Mouse (Mus musculus) erythroblast, adult 5-6 weeks (primary cell): Measurements from ENCODE around the gene Dclk2. TPM values are rescaled to one million over a fixed set of nuclear protein-coding genes. Genes with fewer than 3 reads are reported as not detected.

Source experiments
- ATAC-seq: replicated peaks from 2 replicates; pipeline ENCODE4 v1.8.0; 2016; ENCODE audit warnings: moderate number of reproducible peaks, mild to moderate bottlenecking, moderate TSS enrichment, inconsistent platforms; ENCODE audit not compliant: poor library complexity, low FRiP score, severe bottlenecking
- total RNA-seq, 2 experiments: library from RNA; stranded (forward) in 1 of 2; stranded (reverse) in 1 of 2; fragments of 150-400 nt in 1 of 2; fragments of 200-764, 138-1000 nt in 1 of 2; gene quantifications; 2 replicates each; pipeline versions ENCODE4 v1.2.3 to v1.2.4; 2015 to 2017; ENCODE audit warnings: low replicate concordance in 2 of 2

Dclk2 gene
- total RNA-seq (2015; ENCODE audit: low replicate concordance) (29.4 and 35.9 TPM in 2 replicates), total RNA-seq (2017; ENCODE audit: low replicate concordance) (60.2 and 63.1 TPM in 2 replicates)

DNA sequence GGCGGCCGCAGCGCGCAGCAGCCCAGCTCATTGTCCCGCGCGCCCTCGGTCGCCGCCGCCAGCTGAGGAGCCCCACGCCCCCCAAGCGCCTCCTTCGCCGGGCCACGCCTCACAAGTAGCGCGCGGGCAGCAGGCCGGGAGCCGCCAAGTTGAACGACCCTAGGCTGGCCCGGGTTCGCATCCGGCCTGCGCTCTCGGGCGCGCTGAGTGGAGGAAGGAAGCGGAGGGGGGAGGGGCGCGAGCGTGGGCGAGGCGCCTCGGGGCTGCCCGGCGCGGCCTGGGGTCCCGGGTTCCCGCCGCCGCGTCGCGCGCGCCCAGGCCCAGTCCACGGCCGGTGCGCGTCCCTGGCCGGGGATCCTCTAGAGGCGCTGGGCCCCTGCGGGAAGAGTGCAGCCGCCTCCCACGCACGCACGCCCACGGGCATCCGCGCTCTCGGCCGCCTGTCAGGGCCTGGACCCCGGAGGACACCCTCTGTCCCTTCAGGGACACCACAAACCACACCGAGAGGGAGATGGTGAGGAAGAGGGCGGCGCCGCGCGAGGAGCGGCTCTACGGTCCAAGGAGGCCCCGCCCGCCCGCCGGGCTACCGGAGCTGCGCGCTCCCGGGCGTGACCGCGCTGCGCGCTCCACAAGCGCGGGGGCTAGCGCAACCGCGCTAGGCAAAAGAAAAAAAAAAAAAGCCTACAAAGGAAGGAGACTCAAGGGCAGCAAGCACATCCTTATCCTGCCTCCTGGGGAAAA is at the start of gene Dclk2:
Gene Dclk2 (minus strand): TSS at position 510 of the 741 bp plus-strand sequence.
- no peak for ATAC-seq

DNA sequence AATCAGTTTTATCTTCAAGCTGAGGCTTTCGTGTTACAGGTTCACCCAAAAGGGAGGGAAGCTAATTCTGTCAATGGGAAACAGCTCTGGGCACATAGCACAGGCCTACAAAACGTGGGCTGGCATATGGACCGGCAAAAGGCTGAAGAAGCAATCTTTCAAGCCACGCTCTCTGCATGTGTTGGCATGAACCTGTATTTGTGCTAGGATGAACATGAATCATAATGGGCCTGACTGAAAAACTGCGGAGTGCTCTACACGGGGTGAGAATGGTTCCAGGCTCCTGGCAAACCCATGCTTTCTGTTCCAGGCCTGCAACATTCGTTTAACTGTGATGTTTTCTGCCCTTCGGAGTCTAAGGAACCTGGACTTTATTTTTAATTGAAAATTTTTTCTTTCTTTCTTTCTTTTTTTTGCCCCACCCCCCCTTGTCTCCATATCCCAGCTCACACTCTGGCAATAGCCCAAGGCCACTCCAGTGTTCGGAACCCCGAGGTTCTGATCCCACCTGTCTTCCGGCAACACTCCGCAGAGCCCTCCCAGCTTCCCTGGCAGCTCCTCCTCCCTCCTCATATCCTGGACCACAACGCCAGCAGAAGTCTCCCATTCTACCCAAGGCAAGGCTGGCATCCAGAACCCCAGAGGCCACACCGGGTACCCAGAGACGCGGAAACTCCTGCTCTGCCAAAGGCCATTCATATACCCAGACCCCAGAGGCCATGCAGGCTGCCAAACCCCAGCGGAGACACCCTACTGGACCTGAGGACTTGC is 42.2 kb upstream of the Dclk2 start:
- no peak for ATAC-seq

GRCm38 (mm10) chr3:86961395-86961669 is 40.7 kb upstream of the Dclk2 start:
- no peak for ATAC-seq

- ATAC-seq = no peak
Measured at GRCm38 (mm10) chr3:86960656-86961394, 40.2 kb upstream of the Dclk2 start.

GRCm38 (mm10) chr3:86959088-86959487 is 38.4 kb upstream of the Dclk2 start:
- no peak for ATAC-seq

- no peak for ATAC-seq
Measured at GRCm38 (mm10) chr3:86955376-86955775, 34.7 kb upstream of the Dclk2 start.

DNA sequence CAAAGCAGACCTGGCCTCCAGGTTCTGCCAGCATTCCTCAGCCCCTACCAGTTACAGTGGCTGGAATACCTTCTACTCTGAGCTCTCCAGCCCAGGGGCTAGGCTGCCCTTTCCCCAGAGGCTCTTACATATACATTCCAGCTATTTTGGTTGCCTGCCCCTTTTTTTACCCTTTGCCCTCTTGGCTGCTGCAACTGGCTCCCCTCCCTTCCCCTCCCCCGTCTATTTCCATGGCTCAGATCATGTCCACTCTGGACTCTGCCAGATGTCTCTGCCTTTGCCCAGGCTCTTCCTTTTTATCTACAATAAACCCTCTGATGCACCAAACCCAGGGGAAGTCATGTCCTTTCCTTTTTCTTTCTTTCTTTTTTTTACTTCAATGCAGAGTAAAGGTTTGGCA is 33.9 kb upstream of the Dclk2 start:
- no peak for ATAC-seq

- ATAC-seq = no peak
Measured at GRCm38 (mm10) chr3:86953819-86954218, 33.2 kb upstream of the Dclk2 start.

- no peak for ATAC-seq
Measured at GRCm38 (mm10) chr3:86950652-86951051, 30.0 kb upstream of the Dclk2 start.

- no peak for ATAC-seq
Measured at GRCm38 (mm10) chr3:86936254-86936836, 15.7 kb upstream of the Dclk2 start.

- no peak for ATAC-seq
Measured at GRCm38 (mm10) chr3:86933446-86933845, 12.8 kb upstream of the Dclk2 start.

DNA sequence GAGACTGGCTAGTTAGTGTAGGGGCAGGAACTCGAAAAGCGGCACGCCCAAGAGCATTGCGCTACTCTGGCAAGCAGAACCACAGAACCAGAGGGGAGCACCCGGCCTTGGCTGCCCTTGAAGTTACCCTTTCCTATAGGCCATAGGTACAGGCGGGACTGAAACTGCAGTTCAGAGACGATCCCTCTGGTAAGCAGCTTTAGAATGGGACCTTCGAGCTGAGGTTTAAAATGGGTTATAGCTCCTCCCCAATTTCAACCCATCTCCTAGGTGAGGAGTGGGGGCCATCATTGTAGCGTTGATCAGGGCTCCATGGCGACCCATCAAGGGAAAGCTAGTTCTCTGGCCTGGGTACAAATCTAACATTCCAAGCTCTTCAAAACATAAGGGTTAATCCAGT is 3.0 kb upstream of the Dclk2 start:
- no peak for ATAC-seq

DNA sequence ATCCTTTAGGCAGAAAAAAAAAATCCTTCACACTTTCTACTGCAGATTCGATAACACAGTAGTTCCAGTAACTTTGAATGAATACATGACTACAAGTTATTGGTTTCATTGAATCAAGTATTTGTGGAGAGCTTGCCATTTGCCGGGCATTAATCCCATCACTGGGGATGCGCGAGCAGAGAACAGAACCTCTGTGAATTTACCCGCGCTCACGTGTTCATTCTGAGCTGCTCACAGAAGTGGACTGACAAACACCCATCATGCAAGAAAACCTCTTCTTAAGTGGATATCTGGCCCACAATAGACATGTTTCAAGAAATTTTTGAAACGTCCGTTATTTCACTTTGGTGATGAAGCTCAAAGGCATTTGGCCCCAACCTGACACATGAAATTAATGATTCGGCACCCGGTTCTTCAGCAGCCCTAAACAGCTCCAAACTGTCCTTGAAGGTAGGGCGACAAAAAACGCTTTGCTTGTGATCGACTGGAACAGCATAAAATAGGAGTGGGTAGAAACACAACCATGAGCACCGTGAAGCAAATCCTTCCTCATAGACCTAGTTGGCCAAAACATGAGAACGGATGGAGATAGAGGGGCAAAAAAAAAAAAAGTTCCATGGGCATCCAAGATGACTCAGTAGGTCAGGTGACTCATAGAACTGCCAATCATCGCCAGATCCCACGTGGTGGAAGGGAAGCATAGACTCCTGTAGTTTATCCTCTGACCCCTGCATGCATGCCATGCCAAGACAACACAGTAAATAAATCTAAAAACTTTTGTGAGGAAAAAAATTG is 726 bp upstream of the Dclk2 start:
- no peak for ATAC-seq

GRCm38 (mm10) chr3:86919641-86920342 is 860 bp downstream of the Dclk2 start:
- ATAC-seq = no peak

- ATAC-seq = no peak
Measured at GRCm38 (mm10) chr3:86917048-86917447, 3.6 kb downstream of the Dclk2 start.

- ATAC-seq = no peak
Measured at GRCm38 (mm10) chr3:86916626-86917025, 4.0 kb downstream of the Dclk2 start.

DNA sequence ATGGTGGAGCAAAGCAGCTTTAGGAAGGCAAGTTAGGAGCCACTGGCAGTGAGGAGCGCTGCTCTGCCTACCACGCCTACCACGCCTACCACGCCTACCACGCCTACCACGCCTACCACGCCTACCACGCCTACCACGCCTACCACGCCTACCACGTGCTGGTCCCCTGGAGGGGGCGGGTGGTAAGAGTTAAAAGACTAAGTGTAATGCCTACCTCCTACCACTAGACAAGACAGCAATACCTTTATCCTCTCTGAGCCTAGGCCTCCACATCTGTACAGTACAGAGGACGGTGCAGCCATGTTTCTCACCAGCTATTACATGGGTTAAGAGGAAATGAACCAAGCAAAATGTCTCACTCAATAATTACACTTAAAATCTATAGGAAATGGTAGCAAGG is 5.4 kb downstream of the Dclk2 start:
- no peak for ATAC-seq

- ATAC-seq = no peak
Measured at GRCm38 (mm10) chr3:86914316-86914715, 6.3 kb downstream of the Dclk2 start.

DNA sequence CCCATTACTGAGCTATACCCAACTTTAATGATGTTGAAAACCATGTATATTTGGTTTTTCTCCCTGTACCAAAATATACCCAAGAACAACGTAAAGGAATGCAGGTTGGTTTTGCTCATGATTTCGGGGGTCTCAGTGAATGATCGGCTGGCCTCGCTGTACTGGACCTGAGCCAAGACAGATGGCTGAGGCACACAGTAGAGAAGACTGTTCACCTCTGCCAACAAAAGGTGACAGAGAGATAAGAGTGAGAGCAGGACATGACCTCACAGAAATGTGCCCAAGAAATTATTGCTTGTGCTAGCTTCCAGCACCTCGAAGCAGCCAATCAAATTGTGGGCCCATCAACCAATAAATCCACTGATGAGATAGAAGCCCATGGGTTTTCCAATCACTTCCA is 22.3 kb downstream of the Dclk2 start:
- ATAC-seq = no peak
